Mouse (Mus musculus) liver, embryonic 16.5 days (tissue): ENCODE measurements around the gene Poc1a. TPM values are rescaled to one million over a fixed set of nuclear protein-coding genes. Genes with fewer than 3 reads are reported as not detected.

Experiments
- ATAC-seq: fragments of 200-750 bp; cut with Nextera tagmentation; 2 replicates; pipeline ENCODE4 v1.8.0; 2017; ENCODE audit warnings: low read depth, mild to moderate bottlenecking, moderate number of reproducible peaks, moderate library complexity
- H3K27ac ChIP-seq: fragments of 300-500 bp; sonication (generic); 2 replicates; pipeline ENCODE4 v1.5.1; 2014; ENCODE audit warnings: mild to moderate bottlenecking, low read length
- H3K27me3 ChIP-seq: fragments of 300-500 bp; sonication (generic); 2 replicates; pipeline ENCODE4 v1.6.1; 2014; ENCODE audit warnings: low read depth, low read length, mixed read lengths; ENCODE audit not compliant: control insufficient read depth, insufficient read depth
- H3K36me3 ChIP-seq: fragments of 300-500 bp; sonication (generic); 2 replicates; pipeline ENCODE4 v1.6.1; 2014; ENCODE audit warnings: mild to moderate bottlenecking; ENCODE audit not compliant: control insufficient read depth, insufficient read depth
- H3K4me1 ChIP-seq: fragments of 300-500 bp; sonication (generic); 2 replicates; pipeline ENCODE4 v1.6.1; 2014; ENCODE audit warnings: low read depth, low read length, mixed read lengths; ENCODE audit not compliant: control insufficient read depth
- H3K4me2 ChIP-seq: fragments of 300-500 bp; sonication (generic); 2 replicates; pipeline ENCODE4 v1.6.1; 2014; ENCODE audit warnings: low read depth, low read length, mixed read lengths
- H3K4me3 ChIP-seq: fragments of 300-500 bp; sonication (generic); 2 replicates; pipeline ENCODE4 v1.5.1; 2014; ENCODE audit warnings: low read depth, mild to moderate bottlenecking, low read length
- H3K9ac ChIP-seq: fragments of 300-500 bp; sonication (generic); 2 replicates; pipeline ENCODE4 v1.6.1; 2014; ENCODE audit warnings: low read depth, low read length
- H3K9me3 ChIP-seq: fragments of 300-500 bp; sonication (generic); replicated peaks from 2 replicates; pipeline ENCODE4 v1.6.1; 2016; ENCODE audit warnings: low read length; ENCODE audit not compliant: control insufficient read depth
- WGBS: fragments of 180-500 bp; shearing (Covaris S2); extraction: QIAGEN DNeasy Blood & Tissue Kit; methylation state at CpG from one replicate; pipeline ENCODE4 v1.1.7; 2014; ENCODE audit not compliant: insufficient replicate concordance; 5-methylcytosine and 5-hydroxymethylcytosine counted together
- polyA plus RNA-seq: library from polyadenylated mRNA; unstranded; fragments of >200 nt; fragmentation: Nextera tagmentation; extraction: Ambion mirVana; gene quantifications from 2 replicates; pipeline ENCODE4 v1.2.1, GENCODE M21; 2015

Gene Poc1a
- polyA plus RNA-seq, 1 experiment from 2014 or later: 21.0 TPM

GRCm38 (mm10) chr9:106237401-106237800 lies 43.5 kb upstream of the Poc1a start:
- no peak overlapping the region for H3K4me2 ChIP-seq
- no peak overlapping the region for H3K4me3 ChIP-seq
- H3K9me3 ChIP-seq: no peaks in the 10 kb centered on the region
- no peak for ATAC-seq
- 73% methylated on average over 8 of the region's 8 CpGs for WGBS
- no peaks in the 10 kb centered on the region for H3K27me3 ChIP-seq
- H3K36me3 ChIP-seq: peaks cover 32% of the 10 kb centered on the region
- H3K4me1 ChIP-seq: no peaks in the 10 kb centered on the region; the same call in 1 of the 2 replicates
- no peak overlapping the region for H3K9ac ChIP-seq
- H3K27ac ChIP-seq: no peak overlapping the region

GRCm38 (mm10) chr9:106237878-106238277 lies 43.0 kb upstream of the Poc1a start:
- WGBS: 80% methylated on average over 10 of the region's 10 CpGs
- no peak overlapping the region for H3K4me2 ChIP-seq
- H3K9ac ChIP-seq: no peak overlapping the region
- H3K36me3 ChIP-seq: peaks cover 32% of the 10 kb centered on the region
- H3K9me3 ChIP-seq: no peaks in the 10 kb centered on the region
- H3K4me1 ChIP-seq: no peaks in the 10 kb centered on the region; the same call in 1 of the 2 replicates
- no peak overlapping the region for H3K27ac ChIP-seq
- ATAC-seq: no peak
- no peaks in the 10 kb centered on the region for H3K27me3 ChIP-seq
- H3K4me3 ChIP-seq: no peak overlapping the region

- H3K4me2 ChIP-seq: no peak overlapping the region
- peaks cover 19% of the 10 kb centered on the region for H3K36me3 ChIP-seq
- no peak for ATAC-seq
- H3K9ac ChIP-seq: no peak overlapping the region
- peaks cover 2% of the 10 kb centered on the region; the same call in 1 of the 2 replicates for H3K4me1 ChIP-seq
- no peak overlapping the region for H3K4me3 ChIP-seq
- H3K27ac ChIP-seq: no peak overlapping the region
- 77% methylated on average over 10 of the region's 10 CpGs for WGBS
- H3K9me3 ChIP-seq: no peaks in the 10 kb centered on the region
- no peaks in the 10 kb centered on the region for H3K27me3 ChIP-seq
Measured at GRCm38 (mm10) chr9:106241541-106242164, 39.2 kb upstream of the Poc1a start.

- WGBS: 52% methylated on average over 19 of the region's 19 CpGs
- peaks cover 13% of the 10 kb centered on the region for H3K36me3 ChIP-seq
- H3K9ac ChIP-seq: no peak overlapping the region
- no peak overlapping the region for H3K4me3 ChIP-seq
- ATAC-seq: no peak
- peak overlapping the region; percentile 49; the same call in 1 of the 2 replicates for H3K27ac ChIP-seq
- H3K9me3 ChIP-seq: no peaks in the 10 kb centered on the region
- H3K27me3 ChIP-seq: no peaks in the 10 kb centered on the region
- H3K4me1 ChIP-seq: peaks cover 9% of the 10 kb centered on the region; the same call in 1 of the 2 replicates
- H3K4me2 ChIP-seq: no peak overlapping the region; the same call in 1 of the 2 replicates
Measured at GRCm38 (mm10) chr9:106242813-106243488, 37.9 kb upstream of the Poc1a start.

- no peak overlapping the region for H3K4me3 ChIP-seq
- 68% methylated on average over 11 of the region's 11 CpGs for WGBS
- no peak overlapping the region for H3K9ac ChIP-seq
- no peak overlapping the region for H3K4me2 ChIP-seq
- H3K36me3 ChIP-seq: no peaks in the 10 kb centered on the region
- H3K27ac ChIP-seq: no peak overlapping the region
- no peak for ATAC-seq
- H3K27me3 ChIP-seq: no peaks in the 10 kb centered on the region
- H3K9me3 ChIP-seq: no peaks in the 10 kb centered on the region
- peaks cover 9% of the 10 kb centered on the region; the same call in 1 of the 2 replicates for H3K4me1 ChIP-seq
Measured at GRCm38 (mm10) chr9:106249550-106249949, 31.3 kb upstream of the Poc1a start.

GRCm38 (mm10) chr9:106250245-106250644 lies 30.6 kb upstream of the Poc1a start:
- H3K27ac ChIP-seq: no peak overlapping the region
- no peak overlapping the region for H3K9ac ChIP-seq
- no peaks in the 10 kb centered on the region for H3K27me3 ChIP-seq
- H3K4me1 ChIP-seq: peaks cover 9% of the 10 kb centered on the region; the same call in 1 of the 2 replicates
- no peak overlapping the region for H3K4me2 ChIP-seq
- WGBS: 49% methylated on average over 4 of the region's 4 CpGs
- no peak overlapping the region for H3K4me3 ChIP-seq
- no peaks in the 10 kb centered on the region for H3K9me3 ChIP-seq
- ATAC-seq: no peak
- H3K36me3 ChIP-seq: no peaks in the 10 kb centered on the region

GRCm38 (mm10) chr9:106251066-106251465 lies 29.8 kb upstream of the Poc1a start:
- Histone ChIP-seq H3K4me2 (no peak overlapping the region), H3K4me3 (no peak overlapping the region), H3K9ac (no peak overlapping the region), H3K27me3 (no peaks in the 10 kb centered on the region), H3K4me1 (peaks cover 9% of the 10 kb centered on the region; the same call in 1 of the 2 replicates), H3K36me3 (no peaks in the 10 kb centered on the region), H3K27ac (no peak overlapping the region), H3K9me3 (no peaks in the 10 kb centered on the region)
- 63% methylated on average over 8 of the region's 8 CpGs for WGBS
- no peak for ATAC-seq

- ATAC-seq: no peak
- Histone ChIP-seq H3K9ac (no peak overlapping the region), H3K27ac (no peak overlapping the region), H3K4me2 (no peak overlapping the region), H3K27me3 (no peaks in the 10 kb centered on the region), H3K9me3 (no peaks in the 10 kb centered on the region), H3K4me1 (no peaks in the 10 kb centered on the region), H3K36me3 (no peaks in the 10 kb centered on the region), H3K4me3 (no peak overlapping the region)
- WGBS: 53% methylated on average over 2 of the region's 2 CpGs
Measured at GRCm38 (mm10) chr9:106254001-106254400, 26.9 kb upstream of the Poc1a start.

GRCm38 (mm10) chr9:106258412-106258811 lies 22.4 kb upstream of the Poc1a start:
- no peak overlapping the region for H3K27ac ChIP-seq
- no peak for ATAC-seq
- no peak overlapping the region for H3K4me2 ChIP-seq
- H3K36me3 ChIP-seq: no peaks in the 10 kb centered on the region
- peaks cover 5% of the 10 kb centered on the region for H3K4me1 ChIP-seq
- WGBS: 19% methylated on average over 4 of the region's 4 CpGs
- H3K9ac ChIP-seq: no peak overlapping the region
- H3K4me3 ChIP-seq: no peak overlapping the region
- no peaks in the 10 kb centered on the region for H3K9me3 ChIP-seq
- H3K27me3 ChIP-seq: no peaks in the 10 kb centered on the region
